Mouse (Mus musculus): Measurements from ENCODE around the gene Bnc2. TPM values are rescaled to one million over a fixed set of nuclear protein-coding genes. Genes with fewer than 3 reads are reported as not detected.
A peak's percentile ranks its signal among the peaks of the same experiment; 100 is the strongest.

Bnc2 gene
- polyA plus RNA-seq, 1 experiment = 6.4 TPM

- H3K27me3 ChIP-seq (ENCODE audit: control insufficient read depth, insufficient read depth, insufficient read length) = no peaks in the 10 kb centered on the region
- no peak for TF ChIP-seq REST (IDR thresholded peaks at IDR 0.05; ENCODE audit: insufficient read depth, insufficient read length)
- TF ChIP-seq CEBPB (IDR thresholded peaks at IDR 0.05; ENCODE audit: insufficient read depth, poor library complexity, severe bottlenecking) = no peak
- TF ChIP-seq E2F4 (IDR thresholded peaks at IDR 0.05; ENCODE audit: insufficient read depth) = no peak
- no peak for TF ChIP-seq USF1 (IDR thresholded peaks at IDR 0.05; ENCODE audit: low read depth)
- TF ChIP-seq MYOG (IDR thresholded peaks at IDR 0.05; ENCODE audit: control insufficient read depth in 1 of 3, insufficient read depth in 1 of 3, insufficient read length in 2 of 3, low read depth in 2 of 3) = no peak
- no peak for TF ChIP-seq MYOD1 (IDR thresholded peaks at IDR 0.05; ENCODE audit: control insufficient read depth in 1 of 3, insufficient read length in 2 of 3, low read depth in 2 of 3)
- TF ChIP-seq TCF12 (IDR thresholded peaks at IDR 0.05; ENCODE audit: insufficient read depth, poor library complexity, severe bottlenecking) = no peak
- TF ChIP-seq MAX (IDR thresholded peaks at IDR 0.05; ENCODE audit: low read depth) = no peak
- TF ChIP-seq POLR2A (IDR thresholded peaks at IDR 0.05; ENCODE audit: insufficient read length, low read depth) = no peak
- no peak for TF ChIP-seq SRF (IDR thresholded peaks at IDR 0.05; ENCODE audit: control insufficient read depth, insufficient read length, low read depth)
- TF ChIP-seq TCF3 (IDR thresholded peaks at IDR 0.05; ENCODE audit: insufficient read length, low read depth) = no peak
- TF ChIP-seq POLR2AphosphoS2 (IDR thresholded peaks at IDR 0.05; ENCODE audit: insufficient read length, low read depth) = no peak
- H3K36me3 ChIP-seq (ENCODE audit: control insufficient read depth, insufficient read depth) = no peaks in the 10 kb centered on the region
- H3K79me2 ChIP-seq (ENCODE audit: control insufficient read depth, insufficient read depth) = no peaks in the 10 kb centered on the region
- H3K4me2 ChIP-seq (ENCODE audit: low read depth) = no peak overlapping the region
- H3K4me3 ChIP-seq = no peak overlapping the region
- no peak overlapping the region for H3ac ChIP-seq (ENCODE audit: control insufficient read depth, insufficient read length)
These were observed 297.6 kb downstream of the Bnc2 start for GRCm38 (mm10) chr4:84377513-84377912.

- no peaks in the 10 kb centered on the region for H3K79me2 ChIP-seq (ENCODE audit: control insufficient read depth, insufficient read depth)
- H3ac ChIP-seq (ENCODE audit: control insufficient read depth, insufficient read length) = no peak overlapping the region
- peak overlapping the region; percentile 39 for H3K4me2 ChIP-seq (ENCODE audit: low read depth)
- no peaks in the 10 kb centered on the region for H3K27me3 ChIP-seq (ENCODE audit: control insufficient read depth, insufficient read depth, insufficient read length)
- no peak overlapping the region for H3K4me3 ChIP-seq
- TF ChIP-seq REST (IDR thresholded peaks at IDR 0.05; ENCODE audit: insufficient read depth, insufficient read length) (no peak), MYOD1 (IDR thresholded peaks at IDR 0.05; ENCODE audit: control insufficient read depth in 1 of 3, insufficient read length in 2 of 3, low read depth in 2 of 3) (no peak), E2F4 (IDR thresholded peaks at IDR 0.05; ENCODE audit: insufficient read depth) (no peak), CEBPB (IDR thresholded peaks at IDR 0.05; ENCODE audit: insufficient read depth, poor library complexity, severe bottlenecking) (no peak), MYOG (IDR thresholded peaks at IDR 0.05; ENCODE audit: control insufficient read depth in 1 of 3, insufficient read depth in 1 of 3, insufficient read length in 2 of 3, low read depth in 2 of 3) (no peak), MAX (IDR thresholded peaks at IDR 0.05; ENCODE audit: low read depth) (no peak), TCF3 (IDR thresholded peaks at IDR 0.05; ENCODE audit: insufficient read length, low read depth) (no peak), POLR2AphosphoS2 (IDR thresholded peaks at IDR 0.05; ENCODE audit: insufficient read length, low read depth) (no peak), SRF (IDR thresholded peaks at IDR 0.05; ENCODE audit: control insufficient read depth, insufficient read length, low read depth) (no peak), USF1 (IDR thresholded peaks at IDR 0.05; ENCODE audit: low read depth) (no peak), POLR2A (IDR thresholded peaks at IDR 0.05; ENCODE audit: insufficient read length, low read depth) (no peak), TCF12 (IDR thresholded peaks at IDR 0.05; ENCODE audit: insufficient read depth, poor library complexity, severe bottlenecking) (no peak)
- H3K36me3 ChIP-seq (ENCODE audit: control insufficient read depth, insufficient read depth) = no peaks in the 10 kb centered on the region
These were observed 312.7 kb downstream of the Bnc2 start for GRCm38 (mm10) chr4:84362337-84362823.

DNA sequence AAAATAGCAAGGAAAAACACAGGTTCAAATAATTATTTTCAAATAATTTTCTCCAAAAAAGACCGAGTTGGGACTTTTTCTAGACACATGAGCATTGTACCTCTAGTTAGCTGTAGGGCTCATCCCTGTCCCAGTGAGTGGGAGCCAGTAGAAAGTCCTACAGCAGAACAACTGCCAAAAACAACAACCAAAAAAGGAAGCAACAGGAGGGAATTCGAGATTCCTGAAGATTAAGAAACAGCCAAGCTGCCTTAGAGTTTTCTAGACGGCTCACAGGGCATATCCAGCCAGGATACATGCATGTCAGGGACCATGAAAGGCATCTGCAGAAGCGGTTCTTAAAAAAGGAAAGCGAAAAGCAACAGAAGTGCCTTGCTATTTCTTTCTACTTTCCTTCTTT is 313.9 kb downstream of the Bnc2 start:
- no peak overlapping the region for H3ac ChIP-seq (ENCODE audit: control insufficient read depth, insufficient read length)
- no peaks in the 10 kb centered on the region for H3K27me3 ChIP-seq (ENCODE audit: control insufficient read depth, insufficient read depth, insufficient read length)
- H3K79me2 ChIP-seq (ENCODE audit: control insufficient read depth, insufficient read depth) = no peaks in the 10 kb centered on the region
- H3K36me3 ChIP-seq (ENCODE audit: control insufficient read depth, insufficient read depth) = no peaks in the 10 kb centered on the region
- H3K4me2 ChIP-seq (ENCODE audit: low read depth) = peak overlapping the region; percentile 3
- no peak overlapping the region for H3K4me3 ChIP-seq
- TF ChIP-seq REST (IDR thresholded peaks at IDR 0.05; ENCODE audit: insufficient read depth, insufficient read length) (no peak), MYOD1 (IDR thresholded peaks at IDR 0.05; ENCODE audit: control insufficient read depth in 1 of 3, insufficient read length in 2 of 3, low read depth in 2 of 3) (no peak), USF1 (IDR thresholded peaks at IDR 0.05; ENCODE audit: low read depth) (no peak), MYOG (IDR thresholded peaks at IDR 0.05; ENCODE audit: control insufficient read depth in 1 of 3, insufficient read depth in 1 of 3, insufficient read length in 2 of 3, low read depth in 2 of 3) (no peak), TCF12 (IDR thresholded peaks at IDR 0.05; ENCODE audit: insufficient read depth, poor library complexity, severe bottlenecking) (no peak), POLR2A (IDR thresholded peaks at IDR 0.05; ENCODE audit: insufficient read length, low read depth) (no peak), POLR2AphosphoS2 (IDR thresholded peaks at IDR 0.05; ENCODE audit: insufficient read length, low read depth) (no peak), TCF3 (IDR thresholded peaks at IDR 0.05; ENCODE audit: insufficient read length, low read depth) (no peak), CEBPB (IDR thresholded peaks at IDR 0.05; ENCODE audit: insufficient read depth, poor library complexity, severe bottlenecking) (no peak), SRF (IDR thresholded peaks at IDR 0.05; ENCODE audit: control insufficient read depth, insufficient read length, low read depth) (no peak)

- no peaks in the 10 kb centered on the region for H3K79me2 ChIP-seq (ENCODE audit: control insufficient read depth, insufficient read depth)
- TF ChIP-seq POLR2A (IDR thresholded peaks at IDR 0.05; ENCODE audit: insufficient read length, low read depth) (no peak), MYOD1 (IDR thresholded peaks at IDR 0.05; ENCODE audit: control insufficient read depth in 1 of 3, insufficient read length in 2 of 3, low read depth in 2 of 3) (no peak), E2F4 (IDR thresholded peaks at IDR 0.05; ENCODE audit: insufficient read depth) (no peak), MAX (IDR thresholded peaks at IDR 0.05; ENCODE audit: low read depth) (no peak)
- H3K4me3 ChIP-seq = no peak overlapping the region
- H3K27me3 ChIP-seq (ENCODE audit: control insufficient read depth, insufficient read depth, insufficient read length) = no peaks in the 10 kb centered on the region
- H3K4me2 ChIP-seq (ENCODE audit: low read depth) = no peak overlapping the region
- H3ac ChIP-seq (ENCODE audit: control insufficient read depth, insufficient read length) = no peak overlapping the region
- no peaks in the 10 kb centered on the region for H3K36me3 ChIP-seq (ENCODE audit: control insufficient read depth, insufficient read depth)
These were observed 315.1 kb downstream of the Bnc2 start for GRCm38 (mm10) chr4:84359996-84360395.

- no peak overlapping the region for H3K4me3 ChIP-seq
- no peak overlapping the region for H3ac ChIP-seq (ENCODE audit: control insufficient read depth, insufficient read length)
- H3K79me2 ChIP-seq (ENCODE audit: control insufficient read depth, insufficient read depth) = no peaks in the 10 kb centered on the region
- no peaks in the 10 kb centered on the region for H3K27me3 ChIP-seq (ENCODE audit: control insufficient read depth, insufficient read depth, insufficient read length)
- H3K36me3 ChIP-seq (ENCODE audit: control insufficient read depth, insufficient read depth) = no peaks in the 10 kb centered on the region
- TF ChIP-seq MYOG (IDR thresholded peaks at IDR 0.05; ENCODE audit: control insufficient read depth in 1 of 3, insufficient read depth in 1 of 3, insufficient read length in 2 of 3, low read depth in 2 of 3) = no peak
- no peak for TF ChIP-seq REST (IDR thresholded peaks at IDR 0.05; ENCODE audit: insufficient read depth, insufficient read length)
- TF ChIP-seq POLR2A (IDR thresholded peaks at IDR 0.05; ENCODE audit: insufficient read length, low read depth) = no peak
- TF ChIP-seq CEBPB (IDR thresholded peaks at IDR 0.05; ENCODE audit: insufficient read depth, poor library complexity, severe bottlenecking) = no peak
- no peak for TF ChIP-seq MYOD1 (IDR thresholded peaks at IDR 0.05; ENCODE audit: control insufficient read depth in 1 of 3, insufficient read length in 2 of 3, low read depth in 2 of 3)
- no peak for TF ChIP-seq USF1 (IDR thresholded peaks at IDR 0.05; ENCODE audit: low read depth)
- TF ChIP-seq POLR2AphosphoS2 (IDR thresholded peaks at IDR 0.05; ENCODE audit: insufficient read length, low read depth) = no peak
- no peak for TF ChIP-seq E2F4 (IDR thresholded peaks at IDR 0.05; ENCODE audit: insufficient read depth)
- TF ChIP-seq TCF12 (IDR thresholded peaks at IDR 0.05; ENCODE audit: insufficient read depth, poor library complexity, severe bottlenecking) = no peak
- no peak for TF ChIP-seq SRF (IDR thresholded peaks at IDR 0.05; ENCODE audit: control insufficient read depth, insufficient read length, low read depth)
- TF ChIP-seq MAX (IDR thresholded peaks at IDR 0.05; ENCODE audit: low read depth) = no peak
- no peak for TF ChIP-seq TCF3 (IDR thresholded peaks at IDR 0.05; ENCODE audit: insufficient read length, low read depth)
- H3K4me2 ChIP-seq (ENCODE audit: low read depth) = no peak overlapping the region
These were observed 316.9 kb downstream of the Bnc2 start for GRCm38 (mm10) chr4:84358204-84358603.
